Mouse (Mus musculus): ENCODE results near the gene Vash2. TPM values are rescaled to one million over a fixed set of nuclear protein-coding genes. Genes with fewer than 3 reads are reported as not detected.
"Not testable (repeated sequence)": the region's sequence is repeated elsewhere in the genome, so short reads cannot be mapped to it uniquely, and the experiment has no call there.

The Vash2 gene
- polyA plus RNA-seq, 1 experiment from 2014 or later: 14.0 TPM

- DNase-seq (ENCODE audit: low spot score): peak; percentile 71
- H3K4me2 ChIP-seq (ENCODE audit: low read length): peak overlapping the region; percentile 64
- TF ChIP-seq CTCF (IDR thresholded peaks at IDR 0.05; ENCODE audit: low read depth): no peak
- peaks cover 7% of the 10 kb centered on the region; the same call in 1 of the 2 replicates for H3K4me1 ChIP-seq (replicated peaks; ENCODE audit: insufficient read depth, low read length)
- H3K9me3 ChIP-seq (replicated peaks; ENCODE audit: low read length): no peaks in the 10 kb centered on the region
- WGBS: 5% methylated on average over 27 of the region's 27 CpGs
- 0 out of 2 replicates have a peak, but pooled peaks cover 2% of the 10 kb centered on the region for H3K36me3 ChIP-seq (ENCODE audit: insufficient read depth, low read length)
- H3K9ac ChIP-seq (ENCODE audit: low read depth, low read length): peak overlapping the region; percentile 94
- H3K27me3 ChIP-seq (ENCODE audit: insufficient read depth, low read length): no peaks in the 10 kb centered on the region
- H3K4me3 ChIP-seq (replicated peaks; ENCODE audit: low read depth, low read length): peak overlapping the region; percentile 82
- peak; percentile 48; the same call in 1 of the 2 replicates for ATAC-seq (replicated peaks; ENCODE audit: low FRiP score, low read depth)
- peak overlapping the region; percentile 98 for H3K27ac ChIP-seq
These were observed 49.9 kb downstream of the Vash2 start for GRCm38 (mm10) chr1:190929010-190929695.

DNA sequence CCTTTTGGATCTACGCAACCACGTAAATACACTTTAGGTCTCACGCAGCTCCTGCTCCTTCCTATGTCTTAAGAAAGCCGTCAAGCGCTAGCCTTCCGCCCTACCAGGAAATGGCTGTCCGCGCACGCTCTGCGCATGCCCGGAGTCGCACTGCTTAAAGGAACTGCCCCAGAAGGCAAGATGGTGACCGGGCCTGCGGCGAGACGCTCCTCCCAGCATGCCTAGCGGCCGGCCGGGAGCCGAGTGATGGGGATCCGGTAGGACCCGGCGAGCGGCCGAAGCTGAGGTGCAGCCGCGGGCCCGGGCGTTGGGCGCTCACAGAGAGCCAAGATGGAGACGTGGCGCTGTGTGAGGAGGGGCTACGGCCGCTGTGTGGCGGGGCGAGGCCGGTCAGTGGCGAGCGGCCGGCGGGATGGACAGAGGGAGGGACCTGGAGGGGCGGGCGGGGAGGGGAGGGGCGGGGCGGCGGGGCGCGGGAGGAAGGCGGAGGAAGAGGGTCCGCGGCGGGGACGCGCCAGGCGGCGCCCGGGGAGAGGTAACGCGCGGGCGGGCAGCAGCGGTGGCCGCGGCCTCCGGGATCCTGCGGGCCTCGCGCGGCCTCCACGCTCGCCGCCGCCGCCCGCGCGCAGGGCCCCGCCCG, 50.6 kb downstream of the Vash2 start:
- Histone ChIP-seq H3K27ac (peak overlapping the region; percentile 98), H3K9me3 (replicated peaks; ENCODE audit: low read length) (no peaks in the 10 kb centered on the region), H3K9ac (ENCODE audit: low read depth, low read length) (peak overlapping the region; percentile 94), H3K4me3 (replicated peaks; ENCODE audit: low read depth, low read length) (peak overlapping the region; percentile 82), H3K36me3 (ENCODE audit: insufficient read depth, low read length) (0 out of 2 replicates have a peak, but pooled peaks cover 2% of the 10 kb centered on the region), H3K4me1 (replicated peaks; ENCODE audit: insufficient read depth, low read length) (peaks cover 7% of the 10 kb centered on the region; the same call in 1 of the 2 replicates), H3K4me2 (ENCODE audit: low read length) (peak overlapping the region; percentile 64), H3K27me3 (ENCODE audit: insufficient read depth, low read length) (no peaks in the 10 kb centered on the region)
- DNase-seq (ENCODE audit: low spot score) (peak; percentile 98), ATAC-seq (replicated peaks; ENCODE audit: low FRiP score, low read depth) (peak; percentile 96)
- under 1% methylated on average over 63 of the region's 79 CpGs for WGBS
- TF ChIP-seq CTCF (IDR thresholded peaks at IDR 0.05; ENCODE audit: low read depth): no peak

- Histone ChIP-seq H3K36me3 (ENCODE audit: insufficient read depth, low read length) (no peaks in the 10 kb centered on the region), H3K4me2 (ENCODE audit: low read length) (peak overlapping the region; percentile 64), H3K9ac (ENCODE audit: low read depth, low read length) (peak overlapping the region; percentile 94), H3K4me1 (replicated peaks; ENCODE audit: insufficient read depth, low read length) (peaks cover 7% of the 10 kb centered on the region; the same call in 1 of the 2 replicates), H3K27me3 (ENCODE audit: insufficient read depth, low read length) (no peaks in the 10 kb centered on the region), H3K4me3 (replicated peaks; ENCODE audit: low read depth, low read length) (peak overlapping the region; percentile 82), H3K27ac (peak overlapping the region; percentile 98), H3K9me3 (replicated peaks; ENCODE audit: low read length) (no peaks in the 10 kb centered on the region)
- TF ChIP-seq CTCF (IDR thresholded peaks at IDR 0.05; ENCODE audit: low read depth): no peak
- no peak for DNase-seq (ENCODE audit: low spot score)
- WGBS: 15% methylated on average over 16 of the region's 16 CpGs
- ATAC-seq (replicated peaks; ENCODE audit: low FRiP score, low read depth): 0 out of 2 replicates have a peak, but pooled peaks have one; percentile 10
These were observed 51.2 kb downstream of the Vash2 start for GRCm38 (mm10) chr1:190927751-190928369.

- Histone ChIP-seq H3K4me1 (replicated peaks; ENCODE audit: insufficient read depth, low read length) (peaks cover 7% of the 10 kb centered on the region; the same call in 1 of the 2 replicates), H3K4me3 (replicated peaks; ENCODE audit: low read depth, low read length) (peak overlapping the region; percentile 82; the same call in 1 of the 2 replicates), H3K36me3 (ENCODE audit: insufficient read depth, low read length) (no peaks in the 10 kb centered on the region), H3K27ac (no peak overlapping the region), H3K9ac (ENCODE audit: low read depth, low read length) (no peak overlapping the region), H3K9me3 (replicated peaks; ENCODE audit: low read length) (no peaks in the 10 kb centered on the region), H3K27me3 (ENCODE audit: insufficient read depth, low read length) (no peaks in the 10 kb centered on the region), H3K4me2 (ENCODE audit: low read length) (peak overlapping the region; percentile 64)
- ATAC-seq (replicated peaks; ENCODE audit: low FRiP score, low read depth) (no peak), DNase-seq (ENCODE audit: low spot score) (no peak)
- 86% methylated on average over 3 of the region's 3 CpGs for WGBS
- TF ChIP-seq CTCF (IDR thresholded peaks at IDR 0.05; ENCODE audit: low read depth): no peak
These were observed 51.8 kb downstream of the Vash2 start for GRCm38 (mm10) chr1:190927311-190927710.

GRCm38 (mm10) chr1:190924812-190925211, 54.3 kb downstream of the Vash2 start, which contains the start of gene Angel2:
Angel2 (plus strand) TSS chr1:190925112.
- H3K36me3 ChIP-seq (ENCODE audit: insufficient read depth, low read length); ATAC-seq (replicated peaks; ENCODE audit: low FRiP score, low read depth); H3K9ac ChIP-seq (ENCODE audit: low read depth, low read length); H3K9me3 ChIP-seq (replicated peaks; ENCODE audit: low read length); H3K27me3 ChIP-seq (ENCODE audit: insufficient read depth, low read length); H3K4me2 ChIP-seq (ENCODE audit: low read length); H3K27ac ChIP-seq; DNase-seq (ENCODE audit: low spot score); H3K4me3 ChIP-seq (replicated peaks; ENCODE audit: low read depth, low read length); H3K4me1 ChIP-seq (replicated peaks; ENCODE audit: insufficient read depth, low read length): not testable (repeated sequence)
- WGBS: 88% methylated on average over 3 of the region's 3 CpGs

All from kidney, postnatal 0 days (tissue).